Comparison of ENCODE assay signal across 18 mouse cellular contexts in genomic region chr12:86146246-86146645, GRCm38 (mm10).
DNase-seq lines count a peak whose midpoint lies in the region; ATAC-seq and TF ChIP-seq lines count a peak whose summit lies in the region.
"Had no signal": no experiment of that assay in that cellular context is flagged by ENCODE, and none has a peak within 500 bp of the region (broad histone marks: within the 10 kb centered on the region; RNA-seq: fewer than 3 reads in every experiment).

No protein-coding gene starts in this region.

- H3K4me2 ChIP-seq in forebrain, postnatal 0 days (ENCODE audit: low read depth), result no peak overlapping the region
- H3K4me2 ChIP-seq: embryonic facial prominence, embryonic 12.5 days; forebrain, embryonic 13.5 days; forebrain, embryonic 15.5 days had no signal

- WGBS in macrophage (ENCODE audit: missing documents), result 89% methylated on average over 3 of the region's 3 CpGs
- 93% methylated on average over 3 of the region's 3 CpGs for WGBS in forebrain, postnatal 0 days

- H3K9me3 ChIP-seq in forebrain, postnatal 0 days (ENCODE audit: low read length), result no peaks in the 10 kb centered on the region
- H3K9me3 ChIP-seq: embryonic facial prominence, embryonic 12.5 days; forebrain, embryonic 13.5 days; forebrain, embryonic 15.5 days had no signal

- no peak for TF ChIP-seq CTCF in forebrain, postnatal 0 days (IDR thresholded peaks at IDR 0.05; ENCODE audit: low read depth)

- 0 out of 2 replicates have a peak, but pooled peaks have one; percentile 14 for ATAC-seq in monocyte, adult 5-6 weeks (replicated peaks; ENCODE audit: insufficient number of reproducible peaks, low FRiP score, low TSS enrichment, poor library complexity, severe bottlenecking)
- ATAC-seq in forebrain, postnatal 0 days, result no peak
- ATAC-seq: forebrain, embryonic 13.5 days; forebrain, embryonic 15.5 days had no signal

- no peak overlapping the region for H3K9ac ChIP-seq in forebrain, postnatal 0 days
- H3K9ac ChIP-seq: embryonic facial prominence, embryonic 12.5 days; forebrain, embryonic 13.5 days; forebrain, embryonic 15.5 days had no signal

- peak; percentile 78 for DNase-seq in MEL-GATA-1-ER (ENCODE audit: extremely low read depth, low read depth)
- no peak for DNase-seq in kidney, adult 11 months
- DNase-seq in forebrain, postnatal 0 days, result no peak
- DNase-seq in left cerebral cortex, adult 18-20 months (ENCODE audit: low spot score in 2 of 2), result no peak
- DNase-seq: adrenal gland, adult 2 months; adrenal gland, postnatal 10 days; adrenal gland, postnatal 25 days; cerebellum, adult 11-12 months; cerebellum, adult 2 months; cerebellum, adult 9-10 months; cerebellum, postnatal 10 days; cerebellum, postnatal 25 days had no signal

- no peaks in the 10 kb centered on the region for H3K27me3 ChIP-seq in forebrain, postnatal 0 days (ENCODE audit: insufficient read depth, low read length)
- H3K27me3 ChIP-seq: embryonic facial prominence, embryonic 12.5 days; forebrain, embryonic 13.5 days; forebrain, embryonic 15.5 days had no signal

- no peaks in the 10 kb centered on the region for H3K36me3 ChIP-seq in macrophage (ENCODE audit: inconsistent target)
- no peaks in the 10 kb centered on the region; the same call in 1 of the 2 replicates for H3K36me3 ChIP-seq in forebrain, postnatal 0 days (ENCODE audit: insufficient read depth)
- H3K36me3 ChIP-seq: forebrain, embryonic 15.5 days had no signal

- H3K27ac ChIP-seq in macrophage, result 0 out of 2 replicates have a peak overlapping the region, but pooled peaks have one; percentile 12
- H3K27ac ChIP-seq in forebrain, postnatal 0 days (ENCODE audit: low read depth, low read length), result no peak overlapping the region
- H3K27ac ChIP-seq: embryonic facial prominence, embryonic 10.5 days; embryonic facial prominence, embryonic 12.5 days; forebrain, embryonic 13.5 days; forebrain, embryonic 15.5 days had no signal

- no peaks in the 10 kb centered on the region for H3K79me2 ChIP-seq in macrophage (ENCODE audit: inconsistent target)

- no peaks in the 10 kb centered on the region for H3K4me1 ChIP-seq in forebrain, postnatal 0 days (ENCODE audit: insufficient read depth)
- H3K4me1 ChIP-seq: embryonic facial prominence, embryonic 10.5 days; embryonic facial prominence, embryonic 12.5 days; forebrain, embryonic 13.5 days; forebrain, embryonic 15.5 days had no signal

- H3K4me3 ChIP-seq in macrophage (ENCODE audit: inconsistent target), result no peak overlapping the region
- H3K4me3 ChIP-seq in forebrain, postnatal 0 days (ENCODE audit: low read depth, low read length), result no peak overlapping the region
- H3K4me3 ChIP-seq: embryonic facial prominence, embryonic 10.5 days; embryonic facial prominence, embryonic 12.5 days; forebrain, embryonic 13.5 days; forebrain, embryonic 15.5 days had no signal
